Mouse (Mus musculus): ENCODE results near the gene Vezt.

Vezt gene

GRCm38 (mm10) chr10:94035658-94036374, at the start of gene Vezt, which contains the start of gene Fgd6:
Vezt (minus strand) TSS chr10:94035817.
Fgd6 (plus strand) TSS chr10:94036001.
- peak; percentile 93 for DNase-seq (ENCODE audit: low spot score)

- no peak for DNase-seq (ENCODE audit: low spot score)
Observed at GRCm38 (mm10) chr10:94082040-94082734, 46.6 kb upstream of the Vezt start.

- no peak for DNase-seq (ENCODE audit: low spot score)
Observed at GRCm38 (mm10) chr10:94080740-94081139, 45.1 kb upstream of the Vezt start.

DNA sequence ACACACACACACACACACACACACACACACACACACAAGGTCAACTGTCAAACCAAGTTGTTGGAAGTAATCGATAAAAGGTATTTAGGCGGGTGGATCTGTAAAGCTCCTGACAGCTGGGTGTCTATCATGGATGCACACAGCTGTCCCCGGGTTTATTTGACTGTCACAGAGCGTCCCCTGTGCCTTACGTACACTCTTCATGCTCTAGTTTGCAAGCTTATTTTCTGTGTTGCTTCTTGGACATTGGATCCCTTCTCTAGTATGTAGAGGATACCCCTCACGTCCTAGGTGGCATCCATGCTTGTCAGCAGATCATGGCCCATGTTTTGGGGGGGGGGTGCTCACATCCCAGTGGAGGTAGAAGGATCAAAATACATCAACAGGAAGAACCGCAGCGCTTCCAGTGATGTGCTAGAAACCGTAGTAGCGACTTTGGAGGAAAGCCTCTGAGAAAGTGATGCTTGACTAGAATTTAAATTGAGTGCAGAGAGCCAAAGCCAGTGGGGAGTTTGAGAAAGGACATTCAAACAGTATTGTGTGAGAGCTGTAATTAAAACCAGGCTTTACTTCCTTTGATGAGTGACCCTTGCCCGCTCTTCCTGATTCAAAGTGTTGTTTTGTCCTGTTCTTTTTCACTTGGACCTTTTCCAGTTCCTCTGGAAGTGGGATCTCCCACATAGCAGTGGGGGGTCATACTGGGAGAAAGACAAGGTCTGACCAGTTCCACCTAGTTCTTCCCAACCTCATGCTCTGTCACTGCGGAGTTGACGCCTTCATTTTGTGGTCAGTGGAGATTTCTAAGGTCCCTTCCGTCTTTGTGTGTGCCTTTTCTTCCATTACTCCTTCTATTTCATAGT, 41.6 kb upstream of the Vezt start:
- DNase-seq (ENCODE audit: low spot score): no peak

GRCm38 (mm10) chr10:94072916-94073465, 37.4 kb upstream of the Vezt start:
- DNase-seq (ENCODE audit: low spot score): no peak

- no peak for DNase-seq (ENCODE audit: low spot score)
Observed at GRCm38 (mm10) chr10:94072261-94072915, 36.8 kb upstream of the Vezt start.

- DNase-seq (ENCODE audit: low spot score): no peak
Observed at GRCm38 (mm10) chr10:94071641-94072040, 36.0 kb upstream of the Vezt start.

DNA sequence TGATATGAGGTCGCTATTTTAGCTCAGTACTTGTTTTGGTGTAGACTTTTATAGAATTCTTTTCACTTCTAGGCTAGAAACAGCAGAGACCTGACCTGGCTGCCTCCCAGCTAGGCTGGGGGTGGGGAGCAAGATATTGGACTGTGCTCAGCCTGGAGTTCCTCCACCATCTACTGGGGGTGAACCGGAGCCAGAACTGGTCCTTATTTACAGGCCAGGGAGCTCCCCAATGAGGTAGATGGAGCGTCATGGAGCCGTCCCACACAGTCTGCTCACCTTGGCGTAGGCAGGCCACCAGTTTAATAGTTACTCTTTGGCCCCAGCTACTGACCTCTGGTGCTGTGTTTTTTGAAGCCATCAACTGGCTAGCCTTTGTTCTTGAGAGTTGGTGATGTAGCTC, 33.1 kb upstream of the Vezt start:
- DNase-seq (ENCODE audit: low spot score): no peak

DNA sequence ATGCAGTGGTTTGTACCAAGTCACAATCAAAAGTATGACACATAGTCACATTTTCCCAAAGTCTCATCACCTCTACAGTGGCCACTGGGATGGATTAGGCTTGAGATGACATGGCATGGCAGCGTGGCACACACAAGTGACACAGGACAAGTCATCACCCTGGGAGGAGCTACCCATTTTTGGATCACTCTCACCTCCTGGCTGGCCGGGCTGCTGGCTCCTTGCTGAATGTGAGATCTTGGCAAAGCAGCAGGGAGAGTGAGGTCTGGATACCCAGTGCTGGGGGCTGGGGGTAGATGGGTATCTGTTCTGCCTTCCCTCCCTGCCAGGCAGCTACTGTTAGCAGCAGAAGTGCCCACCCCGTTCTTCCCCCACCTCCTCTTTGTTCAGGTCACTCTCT, 31.3 kb upstream of the Vezt start:
- no peak for DNase-seq (ENCODE audit: low spot score)

- no peak for DNase-seq (ENCODE audit: low spot score)
Observed at GRCm38 (mm10) chr10:94062357-94062756, 26.7 kb upstream of the Vezt start.

DNA sequence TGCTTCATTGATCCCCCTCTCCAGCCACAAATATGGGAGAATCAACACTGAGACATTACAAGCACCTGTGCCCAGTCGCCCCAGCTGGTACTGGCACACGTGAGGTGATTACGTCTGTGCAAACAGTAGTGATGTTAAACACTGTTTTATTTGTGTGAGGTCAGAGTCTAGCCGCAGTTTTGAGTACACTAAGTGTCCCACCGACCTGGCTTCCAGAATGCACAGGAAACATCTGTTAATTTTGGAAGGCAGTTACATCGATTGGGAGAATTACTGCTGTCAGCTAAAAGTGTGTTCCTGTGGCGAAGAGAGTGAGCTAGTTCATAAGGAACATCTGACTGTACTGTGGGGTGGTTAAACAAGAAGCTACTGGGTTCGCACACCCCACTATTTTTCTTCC, 24.6 kb upstream of the Vezt start:
- DNase-seq (ENCODE audit: low spot score): no peak

- DNase-seq (ENCODE audit: low spot score): no peak
Observed at GRCm38 (mm10) chr10:94059618-94060055, 24.0 kb upstream of the Vezt start.

- DNase-seq (ENCODE audit: low spot score): no peak
Observed at GRCm38 (mm10) chr10:94056487-94056886, 20.9 kb upstream of the Vezt start.

DNA sequence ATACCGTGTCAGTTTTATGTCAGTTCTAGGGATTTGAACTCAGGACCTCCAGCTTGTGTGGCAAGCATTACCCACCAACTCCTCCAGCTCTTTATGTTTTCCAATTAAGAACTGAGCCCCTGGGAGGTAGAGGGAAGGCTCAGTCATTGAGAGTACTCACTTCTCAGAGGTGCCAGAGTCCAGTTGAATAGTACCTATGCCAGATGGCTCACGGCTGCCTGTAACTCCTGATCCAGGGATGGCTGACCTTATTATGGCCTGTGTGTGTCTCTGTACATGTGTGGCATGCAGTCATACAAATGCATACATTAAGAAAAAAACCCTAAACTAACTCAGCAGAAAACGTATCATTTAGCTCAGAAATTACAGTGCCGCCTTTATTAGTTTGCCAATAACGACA, 15.1 kb upstream of the Vezt start:
- no peak for DNase-seq (ENCODE audit: low spot score)

DNA sequence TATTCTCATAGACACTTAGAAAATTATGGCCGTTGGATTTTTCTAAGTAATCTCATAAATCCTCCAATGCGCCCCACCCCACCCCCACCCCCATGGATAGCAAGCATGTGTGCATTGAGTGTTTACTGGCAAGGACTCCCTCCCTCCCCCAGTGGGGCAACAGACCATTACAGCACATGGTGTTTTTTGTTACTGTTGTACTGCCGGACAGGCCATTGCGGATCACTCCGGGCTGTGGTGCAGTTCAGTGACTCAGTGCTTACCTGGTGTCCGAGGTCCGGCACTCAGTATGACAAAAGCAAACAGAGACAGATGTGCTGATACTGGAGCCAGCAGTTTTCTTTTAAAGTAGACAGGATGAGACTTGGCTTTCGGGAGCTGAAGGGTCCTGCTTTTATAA, 13.5 kb upstream of the Vezt start:
- no peak for DNase-seq (ENCODE audit: low spot score)

GRCm38 (mm10) chr10:94047845-94048559, 12.4 kb upstream of the Vezt start:
- DNase-seq (ENCODE audit: low spot score): no peak

DNA sequence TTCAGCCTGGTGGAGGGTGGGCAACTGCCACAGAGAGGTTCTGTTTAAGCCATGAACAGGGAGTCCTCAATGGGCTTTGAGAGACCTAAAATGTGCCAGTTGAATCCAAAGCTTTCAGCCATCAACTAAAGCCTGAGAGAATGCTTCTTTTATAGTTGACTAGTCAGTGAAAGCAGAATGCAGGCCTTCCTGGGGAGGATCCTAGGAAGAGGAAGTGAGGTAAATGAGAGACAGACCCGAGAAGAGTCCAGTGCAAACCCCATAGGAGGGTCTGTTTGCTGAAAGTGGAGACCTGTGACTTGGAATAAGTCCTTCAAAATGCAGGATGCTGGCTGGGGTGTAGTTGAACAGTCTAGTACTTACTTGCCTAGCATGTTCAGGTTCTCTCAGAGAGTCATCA, 11.4 kb upstream of the Vezt start:
- DNase-seq (ENCODE audit: low spot score): no peak

- no peak for DNase-seq (ENCODE audit: low spot score)
Observed at GRCm38 (mm10) chr10:94045301-94045700, 9.7 kb upstream of the Vezt start.

DNA sequence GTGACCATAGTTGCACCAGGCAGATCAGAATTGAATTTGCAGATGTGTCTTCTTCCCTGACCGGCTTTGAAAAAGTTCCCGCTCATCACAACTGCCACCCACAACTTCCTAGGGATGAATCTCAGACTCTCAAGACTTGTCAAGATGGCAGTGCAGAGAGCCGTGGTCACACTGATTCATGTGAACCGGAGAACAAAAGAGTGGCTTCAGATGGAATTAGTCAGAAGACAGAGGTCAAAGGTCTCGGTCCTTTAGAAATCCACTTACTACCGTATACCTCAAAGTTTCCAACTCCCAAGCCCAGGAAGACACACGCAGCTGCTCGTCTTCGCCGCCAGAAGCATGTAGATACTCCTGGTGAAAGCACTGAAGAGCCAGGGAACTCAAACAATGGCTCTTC, 8.3 kb upstream of the Vezt start:
- no peak for DNase-seq (ENCODE audit: low spot score)

- DNase-seq (ENCODE audit: low spot score): no peak
Observed at GRCm38 (mm10) chr10:94038366-94039260, 3.0 kb upstream of the Vezt start.

Data from urinary bladder, postnatal 10 days (tissue).